Mouse (Mus musculus): ENCODE measurements around the gene Cox11. TPM values are rescaled to one million over a fixed set of nuclear protein-coding genes. Genes with fewer than 3 reads are reported as not detected.

Cox11 gene
- 36.6 and 37.9 TPM in 2 replicates for polyA plus RNA-seq (2015; fragmentation: Nextera tagmentation; extraction: Ambion mirVana)

DNA sequence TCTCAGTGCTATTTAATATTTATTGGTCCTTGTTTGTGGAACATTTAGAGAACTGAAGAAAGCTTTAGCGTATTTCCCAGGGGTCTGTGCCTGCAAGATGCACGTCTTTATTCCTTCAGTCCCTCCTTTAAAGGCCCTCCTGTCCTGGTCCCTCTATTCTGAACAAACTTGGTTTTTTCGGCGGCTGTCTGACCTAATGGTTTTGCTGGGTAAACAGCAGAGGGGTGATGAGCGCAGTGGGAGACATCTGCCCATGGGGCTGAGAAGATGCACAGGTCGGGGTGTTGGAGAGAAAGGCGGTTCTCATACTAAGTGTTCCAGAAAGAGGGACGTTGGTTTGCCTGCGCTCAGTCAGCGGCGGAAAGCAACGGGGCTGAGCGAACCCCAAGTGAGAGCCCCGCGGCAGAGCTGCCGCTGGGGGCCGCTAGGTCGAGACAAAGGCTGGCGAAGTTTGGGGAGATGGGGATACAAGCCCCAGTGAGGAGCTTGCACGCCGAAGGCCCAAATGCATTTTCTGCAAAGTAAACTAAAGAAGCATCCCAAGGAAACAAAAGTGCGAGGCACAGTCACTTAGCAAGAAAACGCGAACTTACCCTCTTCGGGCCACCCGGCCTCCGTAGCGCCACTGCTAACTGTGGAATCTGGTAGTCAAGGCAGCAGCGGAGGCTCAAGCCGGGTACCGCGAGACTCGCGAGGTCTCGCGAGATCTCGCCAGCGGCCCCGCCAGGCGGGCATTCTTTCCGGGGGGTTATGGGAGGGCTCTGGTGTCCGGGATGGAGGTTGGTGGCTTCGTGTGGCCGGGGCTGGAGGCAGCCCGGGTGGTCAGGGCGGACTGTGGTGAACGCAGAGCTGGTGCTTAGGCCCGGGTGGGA, at the start of gene Cox11, which contains the start of gene Stxbp4:
Gene Cox11, plus strand, starts transcription at position 734 of the 872 bp plus-strand sequence.
Gene Stxbp4, minus strand, starts transcription at position 645 of the 872 bp plus-strand sequence.
- peaks cover 14% of the 10 kb centered on the region for H3K4me1 ChIP-seq (ENCODE audit: insufficient read depth, low read length)
- under 1% methylated on average over 46 of the region's 48 CpGs for WGBS

DNA sequence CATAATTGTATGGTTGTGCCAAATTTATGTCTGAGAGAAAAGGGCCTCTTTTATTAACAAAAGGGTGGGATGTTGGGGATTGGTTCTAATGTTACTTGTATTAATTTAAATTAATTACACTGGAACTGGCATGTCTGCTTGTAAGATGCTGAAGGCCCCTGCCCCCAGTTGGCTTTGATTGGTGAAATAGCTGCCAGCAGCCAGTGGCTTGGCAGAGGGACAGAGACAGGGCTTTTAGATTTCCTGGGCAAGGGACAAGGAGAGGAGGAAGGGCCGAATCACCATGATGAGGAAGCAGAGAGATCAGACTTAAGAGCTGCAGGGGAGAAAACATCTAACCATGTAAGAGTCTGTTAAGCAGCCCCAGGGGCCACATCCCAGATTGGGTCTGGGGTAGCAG, 47.0 kb upstream of the Cox11 start:
- Histone ChIP-seq H3K36me3 (ENCODE audit: insufficient read depth, low read length) (peaks cover 27% of the 10 kb centered on the region), H3K9me3 (ENCODE audit: low read length) (no peaks in the 10 kb centered on the region), H3K4me1 (ENCODE audit: insufficient read depth, low read length) (no peaks in the 10 kb centered on the region), H3K27ac (ENCODE audit: low read length) (no peak overlapping the region), H3K4me2 (replicated peaks; ENCODE audit: low read depth, low read length) (no peak overlapping the region), H3K9ac (replicated peaks; ENCODE audit: low read length) (no peak overlapping the region), H3K27me3 (ENCODE audit: insufficient read depth, low read length) (no peaks in the 10 kb centered on the region), H3K4me3 (ENCODE audit: low read length) (no peak overlapping the region)
- no peak for ATAC-seq (ENCODE audit: low FRiP score, low TSS enrichment)
- 94% methylated on average over 1 of the region's 1 CpGs for whole genome bisulfite sequencing

More for the DNA sequence above, at the start of gene Cox11, which contains the start of gene Stxbp4:
- 0 out of 2 replicates have a peak, but pooled peaks cover 8% of the 10 kb centered on the region for H3K36me3 ChIP-seq (ENCODE audit: insufficient read depth, low read length)
- ATAC-seq (ENCODE audit: low FRiP score, low TSS enrichment), result peak; percentile 96
- H3K9ac ChIP-seq (replicated peaks; ENCODE audit: low read length), result peak within 1 kb of the TSS; percentile 96
- no peaks in the 10 kb centered on the region for H3K27me3 ChIP-seq (ENCODE audit: insufficient read depth, low read length)
- H3K27ac ChIP-seq (ENCODE audit: low read length), result peak within 1 kb of the TSS; percentile 96
- peak within 1 kb of the TSS; percentile 74 for H3K4me2 ChIP-seq (replicated peaks; ENCODE audit: low read depth, low read length)
- peak within 1 kb of the TSS; percentile 95 for H3K4me3 ChIP-seq (ENCODE audit: low read length)
- H3K9me3 ChIP-seq (ENCODE audit: low read length), result no peaks in the 10 kb centered on the region

DNA sequence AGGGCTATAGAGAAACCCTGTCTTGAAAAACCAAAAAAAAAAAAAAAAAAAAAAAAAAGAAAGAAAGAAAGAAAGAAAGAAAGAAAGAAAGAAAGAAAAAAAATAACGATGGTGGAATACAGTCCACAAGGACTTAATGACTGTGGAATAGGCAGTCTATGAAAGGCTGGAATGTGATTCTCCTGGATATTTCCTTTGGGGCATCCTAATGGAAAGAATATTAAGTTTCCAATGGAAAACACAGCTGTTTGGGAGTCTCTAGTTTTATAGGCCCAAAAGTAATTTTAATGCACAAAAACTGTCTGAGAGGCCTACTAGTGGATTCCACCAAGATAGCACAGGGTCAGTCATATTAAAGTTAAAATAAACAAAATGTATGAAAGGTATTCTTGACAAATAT, 42.1 kb upstream of the Cox11 start:
- no peak overlapping the region for H3K4me2 ChIP-seq (replicated peaks; ENCODE audit: low read depth, low read length)
- no peak overlapping the region for H3K4me3 ChIP-seq (ENCODE audit: low read length)
- 85% methylated on average over 1 of the region's 1 CpGs for WGBS
- H3K9ac ChIP-seq (replicated peaks; ENCODE audit: low read length), result no peak overlapping the region
- H3K36me3 ChIP-seq (ENCODE audit: insufficient read depth, low read length), result peaks cover 26% of the 10 kb centered on the region
- no peaks in the 10 kb centered on the region for H3K4me1 ChIP-seq (ENCODE audit: insufficient read depth, low read length)
- no peak for ATAC-seq (ENCODE audit: low FRiP score, low TSS enrichment)
- H3K27ac ChIP-seq (ENCODE audit: low read length), result no peak overlapping the region
- no peaks in the 10 kb centered on the region for H3K9me3 ChIP-seq (ENCODE audit: low read length)
- no peaks in the 10 kb centered on the region for H3K27me3 ChIP-seq (ENCODE audit: insufficient read depth, low read length)

DNA sequence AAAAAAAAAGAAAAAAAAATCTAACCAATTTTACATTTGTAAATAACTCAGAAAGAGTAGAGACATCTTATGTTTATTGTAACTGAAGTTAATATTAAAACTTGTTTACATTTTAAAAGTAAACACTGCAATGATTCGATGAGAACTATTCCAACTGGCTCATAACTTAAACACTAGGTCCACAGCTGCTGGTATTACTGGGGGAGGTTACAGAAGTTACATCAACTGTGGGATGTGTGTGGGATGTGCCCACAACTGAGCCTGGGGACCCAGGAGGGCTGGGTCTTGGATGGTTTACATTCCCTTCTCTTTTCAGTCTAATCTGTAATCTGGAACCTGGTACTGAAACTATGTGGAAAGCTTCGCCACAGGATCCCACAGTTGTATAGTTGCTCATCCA, 34.9 kb upstream of the Cox11 start:
- H3K27ac ChIP-seq (ENCODE audit: low read length), result no peak overlapping the region
- ATAC-seq (ENCODE audit: low FRiP score, low TSS enrichment), result no peak
- H3K27me3 ChIP-seq (ENCODE audit: insufficient read depth, low read length), result no peaks in the 10 kb centered on the region
- H3K9me3 ChIP-seq (ENCODE audit: low read length), result no peaks in the 10 kb centered on the region
- H3K4me2 ChIP-seq (replicated peaks; ENCODE audit: low read depth, low read length), result no peak overlapping the region
- H3K9ac ChIP-seq (replicated peaks; ENCODE audit: low read length), result no peak overlapping the region
- 86% methylated on average over 2 of the region's 2 CpGs for WGBS
- no peak overlapping the region for H3K4me3 ChIP-seq (ENCODE audit: low read length)
- H3K4me1 ChIP-seq (ENCODE audit: insufficient read depth, low read length), result no peaks in the 10 kb centered on the region
- H3K36me3 ChIP-seq (ENCODE audit: insufficient read depth, low read length), result peaks cover 24% of the 10 kb centered on the region

DNA sequence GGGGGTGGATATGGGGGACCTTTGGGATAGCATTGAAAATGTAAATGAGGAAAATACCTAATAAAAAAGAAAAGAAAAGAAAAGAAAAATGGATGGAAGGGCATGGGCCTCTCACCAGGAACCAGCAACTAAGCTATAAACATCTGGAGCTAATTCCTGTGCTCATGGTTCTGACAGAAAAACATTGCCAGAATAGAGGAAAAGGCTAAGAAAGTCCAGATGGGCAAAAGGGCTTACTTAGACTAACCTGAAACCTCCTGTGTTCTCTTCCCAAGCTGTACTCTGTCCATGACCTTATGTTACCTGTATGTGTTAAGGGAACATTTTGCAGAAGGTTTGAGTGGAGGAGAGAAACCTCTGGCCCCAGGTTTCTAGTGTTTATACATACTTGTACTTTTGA, 25.9 kb upstream of the Cox11 start:
- no peak overlapping the region for H3K4me3 ChIP-seq (ENCODE audit: low read length)
- no peak for ATAC-seq (ENCODE audit: low FRiP score, low TSS enrichment)
- H3K27me3 ChIP-seq (ENCODE audit: insufficient read depth, low read length), result no peaks in the 10 kb centered on the region
- H3K4me1 ChIP-seq (ENCODE audit: insufficient read depth, low read length), result no peaks in the 10 kb centered on the region
- H3K9ac ChIP-seq (replicated peaks; ENCODE audit: low read length), result no peak overlapping the region
- no peaks in the 10 kb centered on the region for H3K9me3 ChIP-seq (ENCODE audit: low read length)
- H3K4me2 ChIP-seq (replicated peaks; ENCODE audit: low read depth, low read length), result no peak overlapping the region
- H3K36me3 ChIP-seq (ENCODE audit: insufficient read depth, low read length), result 0 out of 2 replicates have a peak, but pooled peaks cover 3% of the 10 kb centered on the region
- H3K27ac ChIP-seq (ENCODE audit: low read length), result no peak overlapping the region

DNA sequence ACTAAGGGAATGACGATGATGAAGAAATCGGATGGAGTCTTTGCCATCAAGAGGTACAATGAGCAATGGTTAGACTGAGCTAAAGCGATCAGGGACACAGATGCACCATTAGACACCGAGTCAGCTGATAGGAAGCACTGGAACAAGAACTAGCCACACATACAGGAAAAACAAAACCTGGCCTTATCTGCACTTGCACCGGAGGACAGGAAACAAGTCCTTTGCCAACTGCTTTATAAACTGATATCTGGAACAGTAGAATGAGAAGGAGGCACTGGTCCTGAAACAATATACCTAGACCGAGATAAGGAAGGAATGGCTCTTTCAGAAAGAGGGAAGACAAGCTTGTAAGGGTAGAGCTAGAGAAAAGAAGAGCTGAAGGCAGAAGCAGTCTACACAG, 23.2 kb upstream of the Cox11 start:
- Histone ChIP-seq H3K4me1 (ENCODE audit: insufficient read depth, low read length) (no peaks in the 10 kb centered on the region), H3K4me2 (replicated peaks; ENCODE audit: low read depth, low read length) (no peak overlapping the region), H3K9me3 (ENCODE audit: low read length) (no peaks in the 10 kb centered on the region), H3K27ac (ENCODE audit: low read length) (no peak overlapping the region), H3K27me3 (ENCODE audit: insufficient read depth, low read length) (no peaks in the 10 kb centered on the region), H3K36me3 (ENCODE audit: insufficient read depth, low read length) (0 out of 2 replicates have a peak, but pooled peaks cover 3% of the 10 kb centered on the region), H3K9ac (replicated peaks; ENCODE audit: low read length) (no peak overlapping the region), H3K4me3 (ENCODE audit: low read length) (no peak overlapping the region)
- 80% methylated on average over 6 of the region's 6 CpGs for WGBS
- ATAC-seq (ENCODE audit: low FRiP score, low TSS enrichment), result no peak

DNA sequence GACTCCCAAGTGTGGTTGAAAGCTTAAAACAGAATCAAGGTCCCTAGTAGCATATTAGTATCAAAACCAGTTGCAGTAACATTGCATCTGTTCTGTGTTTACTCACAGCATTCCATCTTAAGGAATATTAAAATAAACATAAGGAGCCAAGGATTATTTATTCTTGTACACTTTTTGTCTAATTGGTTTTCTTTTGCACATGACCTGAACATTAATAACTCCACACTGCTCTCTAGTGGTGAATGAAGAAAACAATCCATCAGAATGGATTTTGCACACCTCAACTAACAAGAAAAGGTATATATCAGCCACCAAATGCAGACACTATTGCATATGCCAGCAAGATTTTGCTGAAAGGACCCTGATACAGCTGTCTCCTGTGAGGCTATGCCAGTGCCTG, 21.5 kb upstream of the Cox11 start:
- H3K9me3 ChIP-seq (ENCODE audit: low read length), result no peaks in the 10 kb centered on the region
- no peak for ATAC-seq (ENCODE audit: low FRiP score, low TSS enrichment)

DNA sequence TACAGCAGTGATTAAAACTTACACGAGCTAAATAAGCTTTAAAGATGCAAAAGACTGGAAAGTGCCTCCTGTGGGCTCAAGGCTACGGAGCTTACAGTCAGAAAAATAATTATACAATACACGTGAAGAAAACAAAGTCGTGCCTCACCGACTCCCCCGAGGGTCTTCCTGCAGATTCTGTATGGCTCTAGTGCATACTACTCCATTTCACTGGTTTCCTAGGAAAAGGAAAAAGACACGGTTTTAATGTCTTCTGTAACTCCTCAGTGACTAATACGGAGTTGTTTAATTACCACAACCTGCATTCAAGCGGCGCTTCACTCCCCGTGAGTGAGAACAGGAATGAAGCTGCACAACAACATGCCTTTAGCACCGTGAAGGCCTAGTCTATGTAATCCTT, 15.9 kb upstream of the Cox11 start:
- Histone ChIP-seq H3K36me3 (ENCODE audit: insufficient read depth, low read length) (peaks cover 3% of the 10 kb centered on the region; the same call in 1 of the 2 replicates), H3K4me2 (replicated peaks; ENCODE audit: low read depth, low read length) (no peak overlapping the region), H3K9ac (replicated peaks; ENCODE audit: low read length) (no peak overlapping the region), H3K27ac (ENCODE audit: low read length) (no peak overlapping the region), H3K4me3 (ENCODE audit: low read length) (no peak overlapping the region), H3K4me1 (ENCODE audit: insufficient read depth, low read length) (no peaks in the 10 kb centered on the region), H3K9me3 (ENCODE audit: low read length) (no peaks in the 10 kb centered on the region), H3K27me3 (ENCODE audit: insufficient read depth, low read length) (no peaks in the 10 kb centered on the region)
- no peak for ATAC-seq (ENCODE audit: low FRiP score, low TSS enrichment)
- 69% methylated on average over 12 of the region's 12 CpGs for WGBS

More for the DNA sequence above, 21.5 kb upstream of the Cox11 start:
- Histone ChIP-seq H3K9ac (replicated peaks; ENCODE audit: low read length) (no peak overlapping the region), H3K27me3 (ENCODE audit: insufficient read depth, low read length) (no peaks in the 10 kb centered on the region), H3K4me3 (ENCODE audit: low read length) (no peak overlapping the region), H3K27ac (ENCODE audit: low read length) (no peak overlapping the region), H3K36me3 (ENCODE audit: insufficient read depth, low read length) (peaks cover 6% of the 10 kb centered on the region; the same call in 1 of the 2 replicates), H3K4me1 (ENCODE audit: insufficient read depth, low read length) (no peaks in the 10 kb centered on the region), H3K4me2 (replicated peaks; ENCODE audit: low read depth, low read length) (no peak overlapping the region)

DNA sequence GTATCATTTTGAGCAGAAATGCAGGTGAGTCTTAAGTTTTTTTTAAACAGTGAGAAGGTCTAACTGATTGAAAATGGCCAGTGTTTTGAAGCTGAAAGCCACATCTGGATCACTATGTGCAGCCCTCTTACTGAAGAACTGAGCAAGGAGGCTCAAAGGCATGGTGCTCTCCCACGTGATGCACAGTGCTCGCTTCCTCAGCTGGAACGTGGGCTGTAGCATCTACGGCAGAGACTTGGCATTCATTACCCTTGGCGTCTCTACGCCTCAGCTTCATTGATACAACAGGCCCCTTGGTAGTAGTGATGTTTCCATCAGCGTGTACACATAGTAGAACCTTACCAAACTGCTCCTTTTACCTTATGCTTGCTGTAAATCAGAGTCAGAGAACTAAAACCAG, 15.5 kb upstream of the Cox11 start:
- Histone ChIP-seq H3K9me3 (ENCODE audit: low read length) (no peaks in the 10 kb centered on the region), H3K27ac (ENCODE audit: low read length) (no peak overlapping the region), H3K4me3 (ENCODE audit: low read length) (no peak overlapping the region), H3K36me3 (ENCODE audit: insufficient read depth, low read length) (peaks cover 3% of the 10 kb centered on the region; the same call in 1 of the 2 replicates), H3K9ac (replicated peaks; ENCODE audit: low read length) (no peak overlapping the region), H3K4me1 (ENCODE audit: insufficient read depth, low read length) (no peaks in the 10 kb centered on the region), H3K27me3 (ENCODE audit: insufficient read depth, low read length) (no peaks in the 10 kb centered on the region), H3K4me2 (replicated peaks; ENCODE audit: low read depth, low read length) (no peak overlapping the region)
- WGBS, result 82% methylated on average over 7 of the region's 7 CpGs
- no peak for ATAC-seq (ENCODE audit: low FRiP score, low TSS enrichment)

DNA sequence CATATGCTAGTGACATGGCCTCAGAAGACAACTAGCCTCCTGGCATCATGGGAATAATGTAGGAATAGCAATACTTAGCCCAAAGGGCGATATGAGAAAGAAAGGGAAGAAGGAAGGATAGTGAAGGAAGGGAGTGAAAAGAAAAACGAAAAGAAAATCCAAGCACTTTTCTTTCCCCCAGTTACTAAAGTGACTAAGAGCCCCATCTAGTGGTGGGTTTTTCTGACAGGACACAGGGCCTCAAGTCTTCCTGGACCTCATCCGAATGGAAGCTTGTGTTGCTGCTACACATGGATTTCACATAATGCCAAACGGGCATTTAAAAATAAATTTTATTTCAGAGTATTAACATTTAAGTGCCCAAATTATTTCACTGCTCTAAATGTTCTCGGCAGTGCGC, 14.5 kb upstream of the Cox11 start:
- no peak for ATAC-seq (ENCODE audit: low FRiP score, low TSS enrichment)
- H3K9me3 ChIP-seq (ENCODE audit: low read length), result no peaks in the 10 kb centered on the region
- WGBS, result 58% methylated on average over 6 of the region's 6 CpGs

More for the DNA sequence above, 14.5 kb upstream of the Cox11 start:
- H3K4me1 ChIP-seq (ENCODE audit: insufficient read depth, low read length), result no peaks in the 10 kb centered on the region
- no peak overlapping the region for H3K4me2 ChIP-seq (replicated peaks; ENCODE audit: low read depth, low read length)
- no peak overlapping the region for H3K4me3 ChIP-seq (ENCODE audit: low read length)
- no peaks in the 10 kb centered on the region for H3K27me3 ChIP-seq (ENCODE audit: insufficient read depth, low read length)
- H3K27ac ChIP-seq (ENCODE audit: low read length), result no peak overlapping the region
- H3K36me3 ChIP-seq (ENCODE audit: insufficient read depth, low read length), result peaks cover 3% of the 10 kb centered on the region; the same call in 1 of the 2 replicates
- no peak overlapping the region for H3K9ac ChIP-seq (replicated peaks; ENCODE audit: low read length)

Measured in kidney, embryonic 16.5 days (tissue).